12 mouse cellular contexts compared by ENCODE assay signal in genomic region chr8:122330446-122331133, GRCm38 (mm10). TPM values are rescaled to one million over a fixed set of nuclear protein-coding genes. Genes with fewer than 3 reads are reported as not detected.
DNase-seq lines count a peak whose midpoint lies in the region; ATAC-seq and TF ChIP-seq lines count a peak whose summit lies in the region.
"Had no signal": no experiment of that assay in that cellular context is flagged by ENCODE, and none has a peak within 500 bp of the region (broad histone marks: within the 10 kb centered on the region; RNA-seq: fewer than 3 reads in every experiment).

No protein-coding gene starts in this region.

- H3K4me3 ChIP-seq in hindbrain, embryonic 15.5 days = no peak overlapping the region
- no peak overlapping the region for H3K4me3 ChIP-seq in hindbrain, embryonic 11.5 days (ENCODE audit: low read depth, low read length)
- H3K4me3 ChIP-seq in bone marrow, adult 2 months (replicated peaks; ENCODE audit: control insufficient read depth, low read depth, low read length) = no peak overlapping the region
- peak overlapping the region; percentile 27; the same call in 1 of the 2 replicates for H3K4me3 ChIP-seq in liver, embryonic 16.5 days (ENCODE audit: low read depth, low read length)

- 79% methylated on average over 12 of the region's 12 CpGs for WGBS in hindbrain, embryonic 15.5 days
- WGBS in hindbrain, embryonic 11.5 days = 78% methylated on average over 12 of the region's 12 CpGs
- 60% methylated on average over 12 of the region's 12 CpGs for WGBS in bone marrow, adult 2 months
- 49% methylated on average over 12 of the region's 12 CpGs for WGBS in liver, embryonic 16.5 days (ENCODE audit: insufficient replicate concordance)

- no peak for TF ChIP-seq POLR2A in bone marrow, adult 2 months (IDR thresholded peaks at IDR 0.05; ENCODE audit: borderline replicate concordance, control insufficient read depth, low read depth, low read length)

- H3K9me3 ChIP-seq in hindbrain, embryonic 15.5 days = no peaks in the 10 kb centered on the region
- no peaks in the 10 kb centered on the region for H3K9me3 ChIP-seq in hindbrain, embryonic 11.5 days (ENCODE audit: control insufficient read depth, low read length)
- H3K9me3 ChIP-seq in liver, embryonic 16.5 days (replicated peaks; ENCODE audit: control insufficient read depth, low read length) = peaks cover 17% of the 10 kb centered on the region

- 0 out of 2 replicates have a peak overlapping the region, but pooled peaks have one; percentile 51 for H3K27ac ChIP-seq in hindbrain, embryonic 15.5 days (replicated peaks)
- H3K27ac ChIP-seq in hindbrain, embryonic 11.5 days (ENCODE audit: low read depth, low read length) = no peak overlapping the region
- H3K27ac ChIP-seq in bone marrow, adult 2 months (ENCODE audit: control insufficient read depth, insufficient read depth, low read depth, low read length, poor library complexity) = peak overlapping the region; percentile 65
- peak overlapping the region; percentile 99 for H3K27ac ChIP-seq in liver, embryonic 16.5 days (ENCODE audit: low read length)

- peaks cover 2% of the 10 kb centered on the region; the same call in 1 of the 2 replicates for H3K36me3 ChIP-seq in hindbrain, embryonic 15.5 days
- no peaks in the 10 kb centered on the region for H3K36me3 ChIP-seq in hindbrain, embryonic 11.5 days (ENCODE audit: control insufficient read depth, insufficient read depth, low read length)
- H3K36me3 ChIP-seq in liver, embryonic 16.5 days (ENCODE audit: control insufficient read depth, insufficient read depth) = peaks cover 64% of the 10 kb centered on the region

- ATAC-seq in hindbrain, embryonic 15.5 days (ENCODE audit: low FRiP score, low read depth) = no peak
- no peak for ATAC-seq in hindbrain, embryonic 11.5 days (ENCODE audit: low FRiP score)
- ATAC-seq in erythroblast, adult 5-6 weeks (replicated peaks; ENCODE audit: low FRiP score, poor library complexity, severe bottlenecking) = peak; percentile 75
- peak; percentile 79 for ATAC-seq in liver, embryonic 16.5 days (ENCODE audit: low read depth)

- no peak overlapping the region for H3K9ac ChIP-seq in hindbrain, embryonic 15.5 days
- no peak overlapping the region for H3K9ac ChIP-seq in hindbrain, embryonic 11.5 days (ENCODE audit: low read depth, low read length)
- peak overlapping the region; percentile 58 for H3K9ac ChIP-seq in liver, embryonic 16.5 days (ENCODE audit: low read depth, low read length)

- DNase-seq in hindbrain, embryonic 11.5 days (ENCODE audit: low spot score) = no peak
- no peak for DNase-seq in natural killer cell, adult 2 months (ENCODE audit: low spot score in 2 of 2)
- DNase-seq in spleen, adult 18-20 months = no peak
- no peak for DNase-seq in cerebellum, adult 11 months
- DNase-seq: adrenal gland, adult 8-10 months; cerebellum, postnatal 14 days had no signal

- peaks cover 31% of the 10 kb centered on the region for H3K4me1 ChIP-seq in hindbrain, embryonic 15.5 days (replicated peaks)
- H3K4me1 ChIP-seq in hindbrain, embryonic 11.5 days (replicated peaks; ENCODE audit: control insufficient read depth, insufficient read depth, low read length) = peaks cover 2% of the 10 kb centered on the region; the same call in 1 of the 2 replicates
- peaks cover 10% of the 10 kb centered on the region for H3K4me1 ChIP-seq in bone marrow, adult 2 months (ENCODE audit: control insufficient read depth, insufficient read depth, low read length)
- H3K4me1 ChIP-seq in liver, embryonic 16.5 days (ENCODE audit: control insufficient read depth, low read depth, low read length) = peaks cover 72% of the 10 kb centered on the region

- peaks cover 16% of the 10 kb centered on the region for H3K27me3 ChIP-seq in hindbrain, embryonic 15.5 days
- H3K27me3 ChIP-seq in hindbrain, embryonic 11.5 days (ENCODE audit: control insufficient read depth, insufficient read depth, low read length) = peaks cover 21% of the 10 kb centered on the region
- no peaks in the 10 kb centered on the region for H3K27me3 ChIP-seq in liver, embryonic 16.5 days (ENCODE audit: control insufficient read depth, insufficient read depth, low read depth, low read length)

- H3K4me2 ChIP-seq in hindbrain, embryonic 15.5 days = no peak overlapping the region
- H3K4me2 ChIP-seq in hindbrain, embryonic 11.5 days (replicated peaks; ENCODE audit: low read depth, low read length) = no peak overlapping the region
- H3K4me2 ChIP-seq in liver, embryonic 16.5 days (ENCODE audit: low read depth, low read length) = peak overlapping the region; percentile 52

- no peak for TF ChIP-seq CTCF in bone marrow, adult 2 months (IDR thresholded peaks at IDR 0.05; ENCODE audit: control insufficient read depth, insufficient read depth, low read length)

RNA-seq across cellular contexts. Expression of gene Trhr2, which starts 30.0 kb away (rescaled TPM):
- 0.10 and 0.28 TPM in 2 replicates for polyA plus RNA-seq in hindbrain, embryonic 15.5 days (2015; fragmentation: Nextera tagmentation; extraction: Ambion mirVana)
- 0.11 and 0.25 TPM in 2 replicates for polyA plus RNA-seq in hindbrain, embryonic 11.5 days (2014; fragmentation: Nextera tagmentation; extraction: Ambion mirVana)
- not detected in 2 replicates for polyA plus RNA-seq in bone marrow, adult 2 months (2011; ENCODE audit: insufficient read depth, insufficient read length, low replicate concordance, missing spikeins)
- not detected in 2 replicates for total RNA-seq in erythroblast, adult 5-6 weeks (2015; ENCODE audit: low replicate concordance)
- total RNA-seq in erythroblast, adult 5-6 weeks (2017; ENCODE audit: low replicate concordance) = not detected in 2 replicates
- polyA plus RNA-seq in liver, embryonic 16.5 days (2015; fragmentation: Nextera tagmentation; extraction: Ambion mirVana) = not detected in 2 replicates
- total RNA-seq: adrenal gland, adult 8-10 months had no signal
- polyA plus RNA-seq: forebrain, embryonic 16.5 days; large intestine, adult 2 months had no signal

RNA-seq across cellular contexts. Expression of gene Zc3h18, which starts 45.8 kb away (rescaled TPM):
- polyA plus RNA-seq in hindbrain, embryonic 15.5 days (2015; fragmentation: Nextera tagmentation; extraction: Ambion mirVana) = 35.5 and 38.1 TPM in 2 replicates
- 38.4 and 38.6 TPM in 2 replicates for polyA plus RNA-seq in hindbrain, embryonic 11.5 days (2014; fragmentation: Nextera tagmentation; extraction: Ambion mirVana)
- polyA plus RNA-seq in bone marrow, adult 2 months (2011; ENCODE audit: insufficient read depth, insufficient read length, low replicate concordance, missing spikeins) = 38.3 and 50.7 TPM in 2 replicates
- 10.8 and 14.2 TPM in 2 replicates for total RNA-seq in erythroblast, adult 5-6 weeks (2015; ENCODE audit: low replicate concordance)
- total RNA-seq in erythroblast, adult 5-6 weeks (2017; ENCODE audit: low replicate concordance) = 22.2 and 31.5 TPM in 2 replicates
- polyA plus RNA-seq in liver, embryonic 16.5 days (2015; fragmentation: Nextera tagmentation; extraction: Ambion mirVana) = 17.8 and 19.0 TPM in 2 replicates

RNA-seq across cellular contexts. Expression of gene Zfpm1, which starts 48.6 kb away (rescaled TPM):
- 1.4 and 2.3 TPM in 2 replicates for polyA plus RNA-seq in hindbrain, embryonic 15.5 days (2015; fragmentation: Nextera tagmentation; extraction: Ambion mirVana)
- polyA plus RNA-seq in hindbrain, embryonic 11.5 days (2014; fragmentation: Nextera tagmentation; extraction: Ambion mirVana) = 1.6 and 1.9 TPM in 2 replicates
- 125 and 324 TPM in 2 replicates for polyA plus RNA-seq in bone marrow, adult 2 months (2011; ENCODE audit: insufficient read depth, insufficient read length, low replicate concordance, missing spikeins)
- 54.2 and 55.4 TPM in 2 replicates for total RNA-seq in erythroblast, adult 5-6 weeks (2015; ENCODE audit: low replicate concordance)
- 196 and 459 TPM in 2 replicates for total RNA-seq in erythroblast, adult 5-6 weeks (2017; ENCODE audit: low replicate concordance)
- 6.8 and 8.1 TPM in 2 replicates for polyA plus RNA-seq in liver, embryonic 16.5 days (2015; fragmentation: Nextera tagmentation; extraction: Ambion mirVana)

Comparison
In these comparisons a context has a peak if more than half of its experiments do, and no peak if none do; other contexts are left out.
1. ATAC-seq: peak in erythroblast, adult 5-6 weeks (single experiment) and liver, embryonic 16.5 days (single experiment); none in hindbrain, embryonic 15.5 days (single experiment) and hindbrain, embryonic 11.5 days (single experiment).
2. RNA of gene Zfpm1, which starts 48.6 kb away (polyA plus RNA-seq): 125 to 324 TPM in bone marrow, adult 2 months; 6.8 to 8.1 TPM in liver, embryonic 16.5 days, 1.4 to 2.3 TPM in hindbrain, embryonic 15.5 days and 1.6 to 1.9 TPM in hindbrain, embryonic 11.5 days; every median in the first group is over 10 times any median in the second.